Mouse (Mus musculus): ENCODE measurements around the gene Ascc2. TPM values are rescaled to one million over a fixed set of nuclear protein-coding genes. Genes with fewer than 3 reads are reported as not detected.

Ascc2 gene
- total RNA-seq, 1 experiment, result 23.8 TPM

DNA sequence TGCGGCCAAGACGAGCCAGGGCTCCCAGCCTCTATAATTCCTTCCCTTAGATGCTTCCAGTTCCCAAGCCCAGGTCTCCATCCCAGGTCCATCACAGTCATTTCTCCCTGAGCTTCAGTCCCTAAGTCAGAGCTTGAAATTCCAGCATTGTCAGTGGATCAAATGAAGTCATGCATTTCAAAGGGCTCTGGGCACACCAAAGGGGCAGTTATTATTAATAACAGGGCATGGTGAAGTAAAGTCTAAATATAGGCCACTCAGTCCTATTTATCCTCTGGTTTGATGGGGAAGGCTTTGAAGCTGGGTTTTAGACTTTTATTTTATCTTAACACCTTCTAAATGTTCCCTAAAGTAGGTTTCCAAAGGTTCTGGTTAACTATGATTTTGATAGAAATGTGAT, 25.6 kb upstream of the Ascc2 start:
- in situ Hi-C loops (cut with MboI; ENCODE audit: low sequenced_read_pairs in 2 of 2, unreplicated experiment in 2 of 2), result no loop called here

DNA sequence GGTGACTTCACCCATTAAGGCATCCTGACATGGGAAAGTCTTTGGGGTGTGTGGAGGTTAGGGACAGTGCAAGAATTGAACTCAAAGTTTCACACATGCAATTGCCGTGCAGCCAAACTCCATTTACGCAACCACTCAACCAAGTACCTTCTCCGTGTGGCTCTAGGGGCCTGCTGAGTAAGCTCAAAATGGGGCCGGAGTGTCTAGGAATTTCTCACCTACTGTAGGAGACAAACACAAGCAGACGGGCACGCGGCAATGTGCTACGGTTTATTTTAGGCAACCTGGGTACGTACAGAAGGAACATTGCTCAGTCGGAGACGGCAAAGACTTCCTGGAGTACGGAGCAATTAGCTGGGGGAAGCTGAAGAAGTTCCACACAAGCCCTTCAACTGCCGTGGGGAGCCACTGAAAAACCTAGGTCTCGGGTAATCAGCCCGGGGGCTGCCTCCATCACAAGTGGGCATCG, 17.5 kb upstream of the Ascc2 start, which contains the start of gene Gm11032:
Gene Gm11032, plus strand, starts transcription at position 51 of the 469 bp plus-strand sequence.
- in situ Hi-C loops (cut with MboI; ENCODE audit: low sequenced_read_pairs in 2 of 2, unreplicated experiment in 2 of 2), result no loop called here
- H3K4me1 ChIP-seq (ENCODE audit: control insufficient read depth in 2 of 2, insufficient read depth in 2 of 2, low read length in 2 of 2, poor library complexity in 1 of 2), result peaks cover 0 to 3% of the 10 kb centered on the region in 2 experiments; a peak in 1 of 4 replicates
- DNase-seq (ENCODE audit: low read depth, low spot score), result no peak
- no peak within 1 kb of the TSS for H3K9ac ChIP-seq (ENCODE audit: insufficient read depth, low read depth, low read length, poor library complexity, severe bottlenecking)
- H3K27ac ChIP-seq (ENCODE audit: insufficient read depth, low read depth, low read length, poor library complexity, severe bottlenecking), result no peak within 1 kb of the TSS
- no peaks in the 10 kb centered on the region for H3K9me3 ChIP-seq (ENCODE audit: control insufficient read depth, insufficient read depth, low read depth, low read length)
- H3K4me3 ChIP-seq (ENCODE audit: insufficient read depth in 1 of 2, low read depth in 1 of 2, low read length in 2 of 2, poor library complexity in 1 of 2, severe bottlenecking in 1 of 2), result no peak within 1 kb of the TSS
- TF ChIP-seq HCFC1 (IDR thresholded peaks at IDR 0.05; ENCODE audit: borderline replicate concordance, insufficient read depth, low read length) (no peak), ZC3H11A (IDR thresholded peaks at IDR 0.05; ENCODE audit: borderline replicate concordance, low read depth, low read length) (no peak), MAFK (IDR thresholded peaks at IDR 0.05; ENCODE audit: insufficient read depth, low read depth, low read length) (no peak), CHD2 (IDR thresholded peaks at IDR 0.05; ENCODE audit: low read depth, low read length) (no peak), ZNF384 (IDR thresholded peaks at IDR 0.05; ENCODE audit: low read depth, low read length) (no peak)
- H3K36me3 ChIP-seq (ENCODE audit: control insufficient read depth, insufficient read depth, low read length, poor library complexity, severe bottlenecking), result no peaks in the 10 kb centered on the region

More for the DNA sequence above, 25.6 kb upstream of the Ascc2 start:
- Histone ChIP-seq H3K9ac (ENCODE audit: insufficient read depth, low read depth, low read length, poor library complexity, severe bottlenecking) (no peak overlapping the region), H3K4me1 (ENCODE audit: control insufficient read depth in 2 of 2, insufficient read depth in 2 of 2, low read length in 2 of 2, poor library complexity in 1 of 2) (no peaks in the 10 kb centered on the region), H3K36me3 (ENCODE audit: control insufficient read depth, insufficient read depth, low read length, poor library complexity, severe bottlenecking) (no peaks in the 10 kb centered on the region), H3K4me3 (ENCODE audit: insufficient read depth in 1 of 2, low read depth in 1 of 2, low read length in 2 of 2, poor library complexity in 1 of 2, severe bottlenecking in 1 of 2) (no peak overlapping the region), H3K27ac (ENCODE audit: insufficient read depth, low read depth, low read length, poor library complexity, severe bottlenecking) (no peak overlapping the region), H3K9me3 (ENCODE audit: control insufficient read depth, insufficient read depth, low read depth, low read length) (no peaks in the 10 kb centered on the region)
- TF ChIP-seq CHD2 (IDR thresholded peaks at IDR 0.05; ENCODE audit: low read depth, low read length), result no peak
- TF ChIP-seq HCFC1 (IDR thresholded peaks at IDR 0.05; ENCODE audit: borderline replicate concordance, insufficient read depth, low read length), result no peak
- TF ChIP-seq MAFK (IDR thresholded peaks at IDR 0.05; ENCODE audit: insufficient read depth, low read depth, low read length), result no peak
- no peak for TF ChIP-seq ZC3H11A (IDR thresholded peaks at IDR 0.05; ENCODE audit: borderline replicate concordance, low read depth, low read length)
- no peak for TF ChIP-seq ZNF384 (IDR thresholded peaks at IDR 0.05; ENCODE audit: low read depth, low read length)
- no peak for DNase-seq (ENCODE audit: low read depth, low spot score)

DNA sequence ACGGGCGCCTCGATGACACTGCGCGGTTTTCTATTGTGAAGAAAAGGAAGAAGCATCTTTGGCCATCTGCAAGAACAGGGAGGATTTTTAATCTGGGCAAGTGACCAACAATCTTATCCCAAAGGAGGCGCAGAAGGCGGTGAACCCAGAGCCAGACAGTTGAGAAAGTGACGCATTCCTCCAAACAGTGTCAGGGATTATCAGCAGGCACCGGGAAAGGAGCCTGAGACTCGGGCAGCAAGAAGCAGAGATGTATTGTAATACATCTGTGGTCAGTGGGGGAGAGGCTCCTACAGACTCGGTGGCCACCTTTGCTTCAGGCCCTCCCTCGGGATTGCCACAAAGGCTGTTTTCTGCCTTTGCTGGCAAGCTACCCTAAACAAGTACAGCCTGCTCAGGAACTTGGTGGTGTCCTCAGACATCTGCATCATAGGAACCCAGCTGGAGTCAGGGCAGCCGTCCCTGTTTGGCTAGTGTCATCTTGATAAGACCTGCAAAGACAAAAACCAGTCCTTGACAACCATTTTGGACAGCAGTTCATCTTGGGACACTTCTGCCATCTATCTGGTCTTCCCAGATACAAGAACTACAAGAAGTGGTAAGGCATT, 16.9 kb upstream of the Ascc2 start:
- H3K9ac ChIP-seq (ENCODE audit: insufficient read depth, low read depth, low read length, poor library complexity, severe bottlenecking), result no peak overlapping the region
- in situ Hi-C loops (cut with MboI; ENCODE audit: low sequenced_read_pairs in 2 of 2, unreplicated experiment in 2 of 2), result no loop called here
- no peak for TF ChIP-seq HCFC1 (IDR thresholded peaks at IDR 0.05; ENCODE audit: borderline replicate concordance, insufficient read depth, low read length)
- no peak for TF ChIP-seq MAFK (IDR thresholded peaks at IDR 0.05; ENCODE audit: insufficient read depth, low read depth, low read length)
- TF ChIP-seq ZNF384 (IDR thresholded peaks at IDR 0.05; ENCODE audit: low read depth, low read length), result no peak
- no peak for TF ChIP-seq CHD2 (IDR thresholded peaks at IDR 0.05; ENCODE audit: low read depth, low read length)
- no peak for TF ChIP-seq ZC3H11A (IDR thresholded peaks at IDR 0.05; ENCODE audit: borderline replicate concordance, low read depth, low read length)
- no peak overlapping the region for H3K27ac ChIP-seq (ENCODE audit: insufficient read depth, low read depth, low read length, poor library complexity, severe bottlenecking)
- H3K36me3 ChIP-seq (ENCODE audit: control insufficient read depth, insufficient read depth, low read length, poor library complexity, severe bottlenecking), result no peaks in the 10 kb centered on the region
- no peak for DNase-seq (ENCODE audit: low read depth, low spot score)
- H3K4me1 ChIP-seq (ENCODE audit: control insufficient read depth in 2 of 2, insufficient read depth in 2 of 2, low read length in 2 of 2, poor library complexity in 1 of 2), result peaks cover 0 to 3% of the 10 kb centered on the region in 2 experiments; a peak in 1 of 4 replicates
- H3K9me3 ChIP-seq (ENCODE audit: control insufficient read depth, insufficient read depth, low read depth, low read length), result no peaks in the 10 kb centered on the region
- no peak overlapping the region for H3K4me3 ChIP-seq (ENCODE audit: insufficient read depth in 1 of 2, low read depth in 1 of 2, low read length in 2 of 2, poor library complexity in 1 of 2, severe bottlenecking in 1 of 2)

DNA sequence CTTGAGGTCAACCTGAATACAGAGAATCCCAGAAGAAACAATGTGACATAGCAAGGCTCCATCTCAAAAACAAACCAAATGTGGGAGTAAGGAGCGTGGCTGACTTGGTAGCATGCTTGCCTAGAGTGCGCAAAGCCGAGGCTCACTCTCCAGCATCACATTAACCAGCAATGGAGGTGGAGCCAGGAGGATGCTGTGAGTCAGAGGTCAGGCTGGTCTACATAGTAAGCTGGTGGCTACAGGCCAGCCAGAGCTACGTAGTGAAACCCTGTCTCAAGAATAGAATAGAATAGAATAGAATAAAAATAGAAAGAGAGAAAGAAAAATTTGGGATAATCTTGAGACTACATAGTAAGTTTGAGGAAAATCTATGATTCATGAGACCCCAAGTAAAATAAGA, 15.7 kb upstream of the Ascc2 start:
- no peak overlapping the region for H3K4me3 ChIP-seq (ENCODE audit: insufficient read depth in 1 of 2, low read depth in 1 of 2, low read length in 2 of 2, poor library complexity in 1 of 2, severe bottlenecking in 1 of 2)
- in situ Hi-C loops (cut with MboI; ENCODE audit: low sequenced_read_pairs in 2 of 2, unreplicated experiment in 2 of 2), result no loop called here
- no peak overlapping the region for H3K27ac ChIP-seq (ENCODE audit: insufficient read depth, low read depth, low read length, poor library complexity, severe bottlenecking)
- no peaks in the 10 kb centered on the region for H3K36me3 ChIP-seq (ENCODE audit: control insufficient read depth, insufficient read depth, low read length, poor library complexity, severe bottlenecking)
- no peaks in the 10 kb centered on the region for H3K9me3 ChIP-seq (ENCODE audit: control insufficient read depth, insufficient read depth, low read depth, low read length)
- H3K4me1 ChIP-seq (ENCODE audit: control insufficient read depth in 2 of 2, insufficient read depth in 2 of 2, low read length in 2 of 2, poor library complexity in 1 of 2), result peaks cover 0 to 7% of the 10 kb centered on the region in 2 experiments; a peak in 1 of 4 replicates
- TF ChIP-seq HCFC1 (IDR thresholded peaks at IDR 0.05; ENCODE audit: borderline replicate concordance, insufficient read depth, low read length) (no peak), CHD2 (IDR thresholded peaks at IDR 0.05; ENCODE audit: low read depth, low read length) (no peak), MAFK (IDR thresholded peaks at IDR 0.05; ENCODE audit: insufficient read depth, low read depth, low read length) (no peak), ZNF384 (IDR thresholded peaks at IDR 0.05; ENCODE audit: low read depth, low read length) (no peak)
- no peak overlapping the region for H3K9ac ChIP-seq (ENCODE audit: insufficient read depth, low read depth, low read length, poor library complexity, severe bottlenecking)
- DNase-seq (ENCODE audit: low read depth, low spot score), result no peak
